Mouse (Mus musculus): ENCODE data around the gene Nob1.

Nob1 gene

GRCm38 (mm10) chr8:107424597-107425229 lies at the start of gene Nob1:
TSS of gene Nob1 (minus strand) at chr8:107425051.
- peak; percentile 95 for DNase-seq (ENCODE audit: low spot score)

GRCm38 (mm10) chr8:107473369-107473768 lies 48.5 kb upstream of the Nob1 start:
- DNase-seq (ENCODE audit: low spot score), result no peak

GRCm38 (mm10) chr8:107472403-107473100 lies 47.7 kb upstream of the Nob1 start:
- no peak for DNase-seq (ENCODE audit: low spot score)

- no peak for DNase-seq (ENCODE audit: low spot score)
Measured at GRCm38 (mm10) chr8:107470302-107470701, 45.5 kb upstream of the Nob1 start.

GRCm38 (mm10) chr8:107468811-107469302 lies 44.0 kb upstream of the Nob1 start:
- no peak for DNase-seq (ENCODE audit: low spot score)

GRCm38 (mm10) chr8:107466642-107467041 lies 41.8 kb upstream of the Nob1 start:
- DNase-seq (ENCODE audit: low spot score), result no peak

- DNase-seq (ENCODE audit: low spot score), result no peak
Measured at GRCm38 (mm10) chr8:107465332-107465990, 40.6 kb upstream of the Nob1 start.

GRCm38 (mm10) chr8:107462423-107462822 lies 37.6 kb upstream of the Nob1 start:
- DNase-seq (ENCODE audit: low spot score), result no peak

- no peak for DNase-seq (ENCODE audit: low spot score)
Measured at GRCm38 (mm10) chr8:107458281-107458680, 33.4 kb upstream of the Nob1 start.

GRCm38 (mm10) chr8:107457725-107458124 lies 32.9 kb upstream of the Nob1 start:
- DNase-seq (ENCODE audit: low spot score), result no peak

- DNase-seq (ENCODE audit: low spot score), result peak; percentile 38
Measured at GRCm38 (mm10) chr8:107455268-107455667, 30.4 kb upstream of the Nob1 start.

- DNase-seq (ENCODE audit: low spot score), result no peak
Measured at GRCm38 (mm10) chr8:107453386-107453785, 28.5 kb upstream of the Nob1 start.

GRCm38 (mm10) chr8:107451414-107452066 lies 26.7 kb upstream of the Nob1 start:
- no peak for DNase-seq (ENCODE audit: low spot score)

- no peak for DNase-seq (ENCODE audit: low spot score)
Measured at GRCm38 (mm10) chr8:107449655-107450054, 24.8 kb upstream of the Nob1 start.

GRCm38 (mm10) chr8:107449130-107449529 lies 24.3 kb upstream of the Nob1 start:
- no peak for DNase-seq (ENCODE audit: low spot score)

GRCm38 (mm10) chr8:107448382-107448889 lies 23.6 kb upstream of the Nob1 start:
- no peak for DNase-seq (ENCODE audit: low spot score)

- DNase-seq (ENCODE audit: low spot score), result no peak
Measured at GRCm38 (mm10) chr8:107447713-107448112, 22.9 kb upstream of the Nob1 start.

GRCm38 (mm10) chr8:107444626-107445025 lies 19.8 kb upstream of the Nob1 start:
- DNase-seq (ENCODE audit: low spot score), result no peak

GRCm38 (mm10) chr8:107439880-107440625 lies 15.2 kb upstream of the Nob1 start:
- no peak for DNase-seq (ENCODE audit: low spot score)

- DNase-seq (ENCODE audit: low spot score), result no peak
Measured at GRCm38 (mm10) chr8:107437711-107438110, 12.9 kb upstream of the Nob1 start.

- no peak for DNase-seq (ENCODE audit: low spot score)
Measured at GRCm38 (mm10) chr8:107436841-107437421, 12.1 kb upstream of the Nob1 start.

Data from left cerebral cortex, adult 11 months (tissue).